Mouse (Mus musculus) testis, adult 2 months (tissue): ENCODE results near the gene Anapc11. TPM values are rescaled to one million over a fixed set of nuclear protein-coding genes. Genes with fewer than 3 reads are reported as not detected.

ENCODE experiments used
- H3K27ac ChIP-seq: fragments of 200-500 bp; 2 replicates; pipeline ENCODE4 v1.5.1; 2012; ENCODE audit warnings: low read depth, low read length; ENCODE audit not compliant: control insufficient read depth, insufficient read depth
- H3K27me3 ChIP-seq: fragments of 200-500 bp; 2 replicates; pipeline ENCODE4 v1.6.1; 2012; ENCODE audit warnings: mild to moderate bottlenecking, low read length, moderate library complexity; ENCODE audit not compliant: control insufficient read depth, insufficient read depth
- H3K36me3 ChIP-seq: fragments of 200-500 bp; 2 replicates; pipeline ENCODE4 v1.6.1; 2012; ENCODE audit warnings: mild to moderate bottlenecking, low read length; ENCODE audit not compliant: control insufficient read depth, insufficient read depth
- H3K4me1 ChIP-seq: fragments of 200-500 bp; 2 replicates; pipeline ENCODE4 v1.6.1; 2012; ENCODE audit warnings: low read length; ENCODE audit not compliant: control insufficient read depth, insufficient read depth
- H3K4me3 ChIP-seq: fragments of 200-500 bp; 2 replicates; pipeline ENCODE4 v1.5.1; 2012; ENCODE audit warnings: low read depth, mild to moderate bottlenecking, low read length, moderate library complexity, mixed read lengths; ENCODE audit not compliant: control insufficient read depth
- CTCF ChIP-seq: fragments of 200-500 bp; IDR thresholded peaks from 2 replicates; pipeline ENCODE4 v1.5.1; 2012; ENCODE audit warnings: low read depth, mild to moderate bottlenecking, inconsistent platforms, low read length, moderate library complexity; ENCODE audit not compliant: control insufficient read depth, insufficient read depth, insufficient replicate concordance
- POLR2A ChIP-seq: fragments of 200-500 bp; IDR thresholded peaks from 2 replicates; pipeline ENCODE4 v1.6.1; 2012; ENCODE audit warnings: low read depth, mild to moderate bottlenecking, inconsistent platforms, low read length, moderate library complexity; ENCODE audit not compliant: control insufficient read depth
- polyA plus RNA-seq: library from polyadenylated mRNA; depleted of rRNA; stranded (reverse); fragments of >200 nt; gene quantifications from 2 replicates; pipeline ENCODE4 v1.2.3, GENCODE M21; 2012

Anapc11 gene
- polyA plus RNA-seq, 1 experiment, result 178 TPM

DNA sequence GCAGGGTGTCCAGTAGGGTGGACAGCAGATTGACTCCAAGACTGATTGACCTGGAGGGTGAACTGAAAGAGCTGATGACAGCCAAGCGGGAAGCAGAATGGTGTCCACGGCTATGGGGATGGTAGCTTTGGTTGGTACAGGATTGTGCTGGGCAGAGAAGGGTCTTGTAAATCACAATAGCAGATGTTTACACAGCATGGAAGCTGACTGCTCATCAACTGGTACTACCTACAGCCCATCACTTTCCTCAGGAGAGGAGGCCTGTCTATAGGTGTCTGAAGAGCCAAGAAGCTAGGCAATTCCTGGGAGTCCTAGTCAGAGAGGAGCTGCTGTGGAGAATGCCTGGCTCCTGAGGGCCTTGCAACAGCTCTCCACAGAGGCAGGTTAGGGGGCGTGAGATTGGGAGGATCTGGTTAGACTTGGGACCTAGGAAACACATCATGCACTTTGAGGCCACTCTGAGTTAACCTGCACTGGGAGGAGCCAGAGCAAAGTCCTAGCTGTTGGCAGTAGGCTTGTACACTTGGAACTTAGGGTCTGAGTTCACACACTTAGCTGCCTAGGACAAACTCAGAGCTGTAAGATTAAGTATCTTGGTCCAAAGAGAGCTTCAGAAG, 21.7 kb upstream of the Anapc11 start:
- no peak overlapping the region for H3K4me3 ChIP-seq
- H3K27me3 ChIP-seq, result no peaks in the 10 kb centered on the region
- TF ChIP-seq CTCF (no peak), POLR2A (no peak)
- peaks cover 27% of the 10 kb centered on the region for H3K4me1 ChIP-seq
- no peak overlapping the region for H3K27ac ChIP-seq
- peaks cover 3% of the 10 kb centered on the region; the same call in 1 of the 2 replicates for H3K36me3 ChIP-seq

DNA sequence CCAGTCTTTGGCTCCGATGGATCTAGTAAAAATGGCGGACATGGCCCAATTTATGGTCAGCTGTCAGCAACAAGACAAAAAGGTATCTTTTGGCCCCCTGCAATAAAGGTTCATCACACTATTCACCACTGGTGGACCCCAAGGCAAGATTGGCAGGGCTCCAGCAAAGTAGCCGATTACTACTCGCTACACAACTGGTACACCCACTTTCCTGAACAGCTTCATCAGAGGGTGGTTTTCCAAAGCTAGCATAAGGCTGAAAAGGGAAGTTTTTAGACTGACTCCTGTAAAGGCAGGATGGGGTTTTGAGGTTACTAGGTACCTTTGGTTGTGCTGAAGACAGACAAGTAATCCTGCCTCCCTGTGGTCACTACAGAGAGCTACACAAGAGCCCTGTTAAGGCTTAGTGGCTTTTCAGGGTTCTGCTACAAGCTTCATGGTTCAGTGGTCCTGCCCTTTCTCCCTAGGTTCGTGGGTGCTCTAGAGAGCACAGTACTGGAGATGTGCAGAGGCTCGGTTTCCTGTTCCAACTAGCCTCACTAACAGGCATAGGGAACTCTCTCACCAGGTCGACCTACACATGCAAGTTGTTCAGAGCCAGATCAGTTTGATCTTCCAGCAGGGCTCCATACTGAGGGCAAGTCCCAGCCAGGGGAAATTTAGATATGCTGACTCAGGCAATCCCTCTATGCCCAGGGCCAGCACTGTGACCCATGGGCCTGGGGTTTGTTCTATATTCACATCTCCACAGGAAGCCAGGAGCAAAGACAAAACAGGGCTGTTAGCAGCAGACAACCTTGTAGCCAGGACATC, 20.8 kb upstream of the Anapc11 start:
- TF ChIP-seq POLR2A (no peak), CTCF (no peak)
- H3K4me3 ChIP-seq, result no peak overlapping the region
- H3K27ac ChIP-seq, result no peak overlapping the region
- H3K4me1 ChIP-seq, result peaks cover 22% of the 10 kb centered on the region
- peaks cover 3% of the 10 kb centered on the region; the same call in 1 of the 2 replicates for H3K36me3 ChIP-seq
- H3K27me3 ChIP-seq, result no peaks in the 10 kb centered on the region

DNA sequence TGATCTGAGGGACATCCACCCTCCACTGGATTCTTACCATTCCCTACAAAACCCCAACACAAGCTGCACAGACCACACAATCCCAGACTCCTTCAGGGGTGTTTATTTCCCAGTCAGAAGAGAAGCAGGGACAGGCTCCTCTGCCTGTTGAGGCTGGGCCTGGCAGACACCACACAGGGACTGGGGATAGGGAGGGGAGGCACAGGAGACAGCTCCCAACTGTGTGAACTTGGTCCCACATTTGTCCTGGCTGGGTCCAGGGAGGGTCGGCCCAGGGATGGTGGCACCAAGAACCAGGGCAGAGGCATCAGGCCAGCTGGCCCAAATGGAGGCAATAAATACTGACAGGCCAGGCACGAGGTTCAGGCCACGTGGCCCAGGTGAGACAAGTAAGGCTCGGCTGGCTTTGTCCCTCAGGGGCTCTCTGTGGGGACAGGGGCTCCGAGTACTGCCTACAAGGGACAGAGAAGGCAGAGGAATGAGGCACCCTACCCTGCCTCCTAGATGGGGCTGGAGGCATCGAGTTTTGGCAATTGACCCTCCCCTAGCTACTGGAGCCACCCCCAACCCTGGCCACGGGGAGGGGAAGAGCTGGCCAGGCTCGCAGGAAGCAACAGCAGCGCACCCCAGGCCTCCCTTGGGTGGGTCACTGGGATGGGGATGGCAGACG, 20.1 kb upstream of the Anapc11 start:
- Histone ChIP-seq H3K4me3 (no peak overlapping the region), H3K36me3 (peaks cover 3% of the 10 kb centered on the region; the same call in 1 of the 2 replicates), H3K27ac (no peak overlapping the region), H3K4me1 (peaks cover 22% of the 10 kb centered on the region), H3K27me3 (no peaks in the 10 kb centered on the region)
- TF ChIP-seq CTCF (no peak), POLR2A (no peak)

DNA sequence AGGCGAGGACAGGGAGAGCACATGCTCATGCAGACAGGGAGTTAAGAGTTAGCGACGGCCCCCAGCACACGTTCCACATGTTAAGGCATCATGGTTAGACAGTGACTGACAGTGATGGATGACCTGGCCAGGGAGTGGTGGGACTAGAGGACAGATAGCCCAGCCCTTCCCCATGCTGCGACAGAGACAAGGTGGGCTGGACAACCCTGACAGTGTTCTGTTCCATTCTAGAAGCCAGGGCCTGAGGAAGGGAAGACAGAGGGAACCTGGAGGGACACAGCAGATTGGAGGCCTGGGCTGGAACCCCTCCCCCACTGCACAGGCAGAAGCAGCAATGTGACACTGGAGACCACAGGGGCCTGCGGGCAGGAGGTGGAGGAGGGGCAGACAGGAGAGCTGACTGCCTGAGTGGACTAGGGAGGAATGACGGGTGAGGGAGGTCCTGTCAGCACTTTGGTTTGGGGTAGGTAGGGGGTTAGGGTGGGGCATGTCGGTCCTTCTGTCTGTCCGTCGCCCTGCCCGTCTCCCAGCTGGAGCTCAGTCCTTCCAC, 19.5 kb upstream of the Anapc11 start:
- H3K4me1 ChIP-seq, result peaks cover 21% of the 10 kb centered on the region
- H3K27ac ChIP-seq, result no peak overlapping the region
- H3K27me3 ChIP-seq, result no peaks in the 10 kb centered on the region
- peaks cover 3% of the 10 kb centered on the region; the same call in 1 of the 2 replicates for H3K36me3 ChIP-seq
- H3K4me3 ChIP-seq, result no peak overlapping the region
- TF ChIP-seq CTCF (no peak), POLR2A (no peak)

DNA sequence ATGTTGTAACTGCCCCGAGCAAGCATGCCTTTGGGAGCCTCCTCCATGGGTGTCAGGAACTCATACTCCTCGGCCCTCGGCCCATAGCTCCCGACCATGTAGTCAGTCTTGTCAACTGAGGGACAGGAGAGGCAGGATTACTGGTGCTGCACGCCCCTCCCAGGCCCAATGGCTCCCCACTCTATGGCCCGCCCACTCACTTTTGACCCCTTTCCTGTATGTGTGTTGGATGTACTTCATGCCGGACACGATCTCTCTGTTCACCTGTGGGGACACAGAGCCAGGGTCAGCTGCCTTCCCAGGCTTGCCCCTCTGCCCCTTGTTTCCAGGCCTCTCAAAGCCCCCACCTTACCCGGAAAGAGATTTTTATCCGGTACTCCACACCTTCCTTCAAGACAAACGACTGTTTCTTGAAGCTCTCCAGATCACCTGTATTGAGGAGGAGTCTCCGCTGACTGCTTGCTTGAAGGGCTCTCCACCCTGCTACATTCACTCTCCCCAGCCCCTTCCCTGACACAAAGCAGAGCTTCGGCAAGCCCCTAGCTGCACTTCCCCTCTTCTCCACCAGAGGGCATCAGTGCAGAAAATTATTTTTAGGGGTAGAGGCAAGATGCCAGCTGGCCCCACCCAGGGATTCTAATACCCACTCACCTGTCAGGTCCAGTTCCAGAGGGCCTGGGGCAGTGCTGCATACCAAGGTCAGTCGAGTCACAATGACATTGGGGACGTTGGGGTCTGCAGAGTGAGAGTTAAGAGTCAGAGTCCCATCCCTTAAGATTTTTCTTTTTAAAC, 18.7 kb upstream of the Anapc11 start:
- H3K4me1 ChIP-seq, result peaks cover 18% of the 10 kb centered on the region
- H3K27me3 ChIP-seq, result no peaks in the 10 kb centered on the region
- TF ChIP-seq POLR2A (no peak), CTCF (peak; percentile 72)
- no peak overlapping the region for H3K27ac ChIP-seq
- no peak overlapping the region for H3K4me3 ChIP-seq
- H3K36me3 ChIP-seq, result peaks cover 3% of the 10 kb centered on the region; the same call in 1 of the 2 replicates

DNA sequence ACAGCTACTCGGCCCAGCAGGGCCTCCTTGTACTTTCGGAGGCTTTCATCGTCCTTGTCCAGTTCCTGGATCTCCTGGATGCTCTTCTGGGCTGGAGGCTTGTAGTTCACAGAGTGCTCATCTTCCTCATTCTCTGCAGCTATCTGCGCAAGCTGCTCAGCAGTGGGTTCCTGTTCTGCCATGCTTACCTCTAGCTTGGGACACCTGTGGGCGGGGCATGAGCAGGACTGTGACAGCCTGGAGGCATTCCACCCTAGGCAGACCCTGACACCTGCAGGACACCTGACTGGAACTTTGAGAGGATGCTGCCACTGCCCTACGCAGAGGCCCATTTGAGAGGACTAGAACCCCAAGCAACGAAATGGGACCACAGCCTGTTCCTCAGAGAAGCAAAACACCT, 18.0 kb upstream of the Anapc11 start:
- Histone ChIP-seq H3K4me1 (peaks cover 18% of the 10 kb centered on the region), H3K4me3 (peak overlapping the region; percentile 90; the same call in 1 of the 2 replicates), H3K36me3 (peaks cover 3% of the 10 kb centered on the region; the same call in 1 of the 2 replicates), H3K27me3 (no peaks in the 10 kb centered on the region), H3K27ac (no peak overlapping the region)
- no peak for TF ChIP-seq CTCF
- TF ChIP-seq POLR2A, result no peak

DNA sequence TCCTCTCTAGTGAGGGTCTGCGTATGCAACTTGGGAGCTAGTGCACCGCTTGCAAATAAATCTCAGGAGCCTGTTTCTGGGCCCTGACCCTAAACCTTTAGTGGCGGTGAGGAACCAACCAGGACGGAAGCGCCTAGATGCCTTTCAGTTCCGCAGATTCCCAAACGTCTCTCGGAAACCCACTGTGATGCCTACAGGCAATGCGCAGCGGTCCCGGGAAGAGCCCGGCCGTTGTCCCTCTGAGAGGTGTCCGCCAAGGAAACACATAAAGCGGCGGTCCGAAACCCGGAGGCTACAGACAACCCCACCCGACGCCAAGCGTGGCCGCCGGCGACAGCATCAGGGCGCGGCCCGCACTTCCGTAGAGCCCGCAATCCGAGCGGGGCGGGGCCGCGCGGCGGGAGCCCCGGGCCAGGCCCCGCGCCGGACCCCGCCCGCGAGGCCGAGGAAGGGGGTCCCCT, 17.3 kb upstream of the Anapc11 start:
- Histone ChIP-seq H3K36me3 (peaks cover 3% of the 10 kb centered on the region; the same call in 1 of the 2 replicates), H3K27me3 (no peaks in the 10 kb centered on the region), H3K27ac (peak overlapping the region; percentile 83), H3K4me3 (peak overlapping the region; percentile 90), H3K4me1 (peaks cover 18% of the 10 kb centered on the region)
- no peak for TF ChIP-seq CTCF
- no peak for TF ChIP-seq POLR2A
